Mouse (Mus musculus) urinary bladder, adult 2 months (tissue): ENCODE results near the gene 1700029I15Rik. TPM values are rescaled to one million over a fixed set of nuclear protein-coding genes. Genes with fewer than 3 reads are reported as not detected.

Experiments
- DNase-seq: peaks from one replicate; pipeline ENCODE4 v3.0.0; 2022; ENCODE audit warnings: low spot score
- polyA plus RNA-seq: library from polyadenylated mRNA; depleted of rRNA; stranded (reverse); fragments of >200 nt; gene quantifications from 2 replicates; pipeline ENCODE4 v1.2.3, GENCODE M21; 2012

Gene 1700029I15Rik
- polyA plus RNA-seq, 1 experiment, result 2.3 TPM

DNA sequence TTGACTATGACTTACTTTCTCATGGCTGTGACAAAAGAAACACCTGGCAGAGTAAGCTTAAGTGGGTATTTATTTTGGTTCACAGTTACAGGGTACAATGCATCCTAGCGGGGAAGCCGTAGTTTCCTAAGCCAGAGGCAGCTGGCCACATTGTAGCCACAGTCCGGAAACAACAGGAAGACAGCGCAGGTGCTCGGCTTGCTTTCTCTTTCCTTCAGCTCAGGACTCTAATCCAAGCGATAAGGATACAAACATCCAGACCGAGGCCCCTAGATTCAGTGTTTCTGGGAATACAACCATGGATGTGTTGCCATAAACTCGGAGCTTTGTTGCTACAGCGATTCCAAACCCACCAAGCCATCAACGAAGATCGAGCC lies 8.9 kb upstream of the 1700029I15Rik start:
- DNase-seq, result no peak

DNA sequence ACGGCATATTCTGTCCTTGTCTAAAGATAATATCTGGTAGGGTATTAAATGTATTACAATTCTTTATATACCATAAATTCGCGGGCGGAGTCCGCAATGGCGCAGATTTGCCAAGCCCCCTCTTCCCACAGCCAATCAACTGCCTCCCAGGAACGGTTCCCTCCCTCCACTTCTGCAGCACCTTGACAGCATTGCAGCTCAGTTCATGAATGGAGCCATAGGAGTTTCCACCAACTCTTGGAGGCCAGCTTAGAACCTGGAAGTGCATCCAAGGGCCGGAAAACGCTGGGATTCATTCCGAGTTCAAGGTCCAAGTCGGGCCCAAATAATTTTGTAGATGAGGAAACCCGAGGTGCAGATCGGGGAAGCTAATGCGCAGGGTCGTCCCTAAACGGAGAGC lies 7.8 kb upstream of the 1700029I15Rik start, which contains the start of the genes Pex16 and Large2:
Gene Pex16 (plus strand): TSS at position 163 of the 400 bp plus-strand sequence.
Gene Large2 (minus strand): TSS at position 356 of the 400 bp plus-strand sequence.
- no peak for DNase-seq

DNA sequence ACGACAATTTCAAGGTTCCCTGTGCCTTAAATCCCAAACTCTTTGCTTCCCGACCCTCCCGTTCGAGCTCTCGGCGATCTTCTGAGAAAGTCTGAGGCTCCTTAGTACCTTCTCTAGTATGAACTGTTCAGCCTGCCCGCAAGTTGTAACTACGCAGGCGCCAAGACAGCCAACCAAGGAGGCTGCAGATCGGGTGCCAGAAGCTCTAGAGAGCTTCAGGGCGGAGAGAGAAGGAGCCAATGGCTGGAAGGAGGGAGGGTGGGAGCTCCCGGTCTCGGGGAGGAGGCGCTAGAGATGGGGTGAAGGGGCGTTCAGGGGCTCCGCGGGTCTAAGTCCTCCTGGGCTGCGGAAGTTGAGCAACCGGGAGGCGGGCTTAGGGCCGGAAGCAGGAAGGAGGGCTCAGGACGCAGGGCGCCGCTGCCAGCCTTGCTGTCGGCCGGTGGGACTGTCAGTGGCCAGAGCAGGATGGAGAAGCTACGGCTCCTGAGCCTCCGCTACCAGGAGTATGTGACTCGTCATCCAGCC lies 7.2 kb upstream of the 1700029I15Rik start:
- DNase-seq, result peak; percentile 87

DNA sequence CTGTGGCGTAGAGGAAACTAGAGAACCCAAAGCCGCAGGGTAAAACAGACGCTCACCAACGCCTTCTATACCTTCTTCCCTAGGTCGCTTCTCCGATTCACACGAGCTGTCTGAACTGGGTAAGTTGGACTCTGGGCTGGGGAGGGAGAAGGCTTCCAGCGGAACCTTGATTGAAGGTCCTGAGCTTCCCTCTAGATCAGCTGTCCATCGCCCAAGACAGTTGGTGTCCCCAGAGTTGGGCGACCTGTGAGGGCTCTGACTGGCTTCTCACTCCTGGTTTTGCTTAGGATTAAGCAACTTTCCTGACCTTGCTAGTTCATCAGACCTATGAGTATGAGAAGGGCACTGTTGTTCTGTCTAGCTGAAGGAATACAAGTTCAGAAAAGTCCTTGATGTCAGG lies 6.5 kb upstream of the 1700029I15Rik start:
- no peak for DNase-seq

DNA sequence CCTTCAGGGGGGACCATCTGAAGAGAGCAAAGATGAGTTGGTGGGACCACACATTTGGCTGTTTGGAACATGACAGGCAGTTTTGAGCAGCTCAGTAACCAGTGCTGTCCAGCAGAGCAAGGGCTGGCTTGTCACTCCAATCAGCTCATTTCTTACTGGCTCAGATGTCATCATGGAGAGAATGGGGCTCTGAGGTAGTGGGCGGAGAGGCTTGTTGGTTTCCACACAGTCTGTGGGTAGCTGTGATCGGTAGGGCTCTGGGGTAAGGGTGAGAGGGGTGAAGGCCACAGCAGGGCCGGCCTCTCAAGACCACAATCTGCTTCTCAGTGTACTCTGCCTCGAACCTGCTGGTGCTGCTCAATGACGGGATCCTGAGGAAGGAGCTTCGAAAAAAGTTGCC lies 6.0 kb upstream of the 1700029I15Rik start:
- no peak for DNase-seq

DNA sequence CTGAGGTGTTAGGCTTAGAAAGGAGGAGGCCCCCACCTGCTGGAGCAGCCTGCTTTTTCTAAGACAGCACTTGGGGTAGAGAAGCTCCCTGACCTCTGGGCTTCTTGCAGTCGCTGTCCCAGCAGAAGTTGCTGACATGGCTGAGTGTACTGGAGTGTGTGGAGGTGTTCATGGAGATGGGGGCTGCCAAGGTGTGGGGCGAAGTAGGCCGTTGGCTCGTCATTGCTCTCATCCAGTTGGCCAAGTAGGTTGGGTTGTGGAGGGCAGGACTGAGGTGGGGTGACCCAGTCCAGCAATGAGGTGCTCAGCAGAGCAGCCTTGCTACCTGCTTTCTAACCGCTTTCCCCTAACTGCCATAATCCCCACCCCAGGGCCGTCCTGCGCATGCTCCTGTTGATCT lies 5.0 kb upstream of the 1700029I15Rik start:
- DNase-seq, result no peak

DNA sequence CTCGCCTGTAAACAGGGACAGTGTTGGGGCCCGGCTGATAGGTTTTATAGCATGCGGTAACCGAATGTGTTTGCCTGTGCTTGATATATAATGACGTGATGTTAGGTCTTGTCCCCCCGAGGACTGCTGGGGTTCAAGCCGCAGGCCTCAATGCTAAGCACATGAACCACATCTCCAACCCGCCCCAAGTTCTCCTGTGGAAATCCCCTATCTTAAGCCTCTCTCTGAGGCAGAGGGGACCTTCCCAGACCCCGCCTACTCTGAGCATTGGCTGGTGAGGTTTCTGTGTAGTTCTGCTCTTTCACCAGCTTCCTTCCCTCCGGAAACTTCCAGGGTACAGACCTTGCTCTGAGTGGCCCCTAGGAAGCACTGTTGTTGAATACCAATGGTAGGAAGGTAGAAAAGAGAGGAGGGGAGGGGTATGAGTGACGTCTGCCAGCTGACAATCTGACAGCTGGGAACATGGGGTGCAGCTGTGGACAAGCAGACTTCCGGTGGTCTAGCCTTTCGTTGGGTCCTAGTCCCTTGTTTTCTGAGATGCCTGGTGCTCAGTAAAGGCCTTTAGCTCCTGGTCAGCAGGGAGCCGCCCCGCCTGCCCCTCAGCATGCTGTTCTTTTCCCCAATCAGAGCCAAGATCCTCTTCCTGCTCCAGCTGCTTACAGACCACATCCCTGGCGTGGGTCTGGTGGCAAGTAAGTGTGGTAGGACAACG lies 2.4 kb upstream of the 1700029I15Rik start:
- no peak for DNase-seq

DNA sequence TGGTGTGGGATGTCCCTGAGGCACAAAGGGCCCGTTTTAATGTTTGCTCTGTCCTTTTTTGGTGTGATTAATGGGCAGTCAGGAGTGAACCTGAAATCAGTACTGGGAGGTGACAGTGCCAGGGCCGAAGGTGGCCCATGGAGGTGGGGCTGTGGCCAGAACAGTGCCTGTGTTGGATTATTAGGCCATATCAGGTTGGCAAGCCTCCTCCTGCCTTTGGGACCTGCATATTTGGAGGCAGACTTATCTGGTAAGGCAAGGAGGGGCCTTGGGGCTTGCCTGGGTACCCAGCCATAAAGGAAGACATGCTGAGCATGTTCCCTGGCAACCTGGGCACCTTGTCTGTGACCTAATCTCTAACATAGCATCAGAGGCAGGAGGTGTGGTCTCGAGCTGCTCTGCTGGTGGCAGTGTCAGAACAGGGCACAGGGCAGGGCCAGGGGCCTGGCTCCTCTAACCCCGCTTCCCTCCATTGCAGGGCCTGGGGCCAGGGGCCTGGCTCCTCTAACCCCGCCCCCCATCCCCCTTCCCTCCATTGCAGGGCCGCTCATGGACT lies 1.8 kb upstream of the 1700029I15Rik start:
- DNase-seq, result no peak

DNA sequence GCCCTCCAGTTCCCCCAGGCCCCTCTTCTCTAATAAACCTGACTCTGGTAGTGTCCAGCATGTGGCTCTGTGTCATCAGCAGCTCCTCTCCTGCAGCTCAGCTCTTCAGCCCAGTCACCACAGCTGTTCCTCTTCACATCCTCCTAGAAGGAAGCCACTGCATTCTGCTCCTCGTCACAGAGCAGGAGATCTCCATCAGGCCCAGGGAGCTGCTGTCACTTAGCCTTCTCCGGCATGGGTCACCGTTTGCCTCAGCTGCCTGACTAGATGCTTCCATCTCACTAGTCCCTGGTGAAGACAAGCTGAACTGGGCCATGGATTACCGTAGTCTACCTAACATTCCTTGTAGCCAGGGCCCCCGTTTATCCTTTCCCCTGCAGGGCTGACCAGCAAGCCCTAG lies 1.2 kb upstream of the 1700029I15Rik start:
- no peak for DNase-seq

DNA sequence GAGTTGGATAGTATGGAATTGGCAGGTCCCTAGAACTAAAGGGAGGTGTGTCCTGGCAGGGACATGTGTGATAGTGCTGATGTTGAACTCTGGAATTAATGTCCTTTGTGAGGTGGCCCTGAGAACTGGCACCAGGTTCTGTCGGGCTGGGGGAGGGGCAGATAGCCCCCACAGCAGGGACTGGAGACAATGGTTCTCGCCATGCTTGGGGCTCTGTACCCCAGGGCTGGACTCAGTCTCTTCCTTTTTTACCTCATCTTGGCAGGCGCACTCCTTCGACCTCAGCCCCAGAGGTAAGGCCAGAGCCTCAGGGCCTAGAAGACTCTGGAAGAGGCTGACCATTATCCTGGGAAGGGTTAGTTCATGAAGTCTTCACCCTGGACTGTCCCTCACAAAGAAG lies 421 bp downstream of the 1700029I15Rik start:
- no peak for DNase-seq

DNA sequence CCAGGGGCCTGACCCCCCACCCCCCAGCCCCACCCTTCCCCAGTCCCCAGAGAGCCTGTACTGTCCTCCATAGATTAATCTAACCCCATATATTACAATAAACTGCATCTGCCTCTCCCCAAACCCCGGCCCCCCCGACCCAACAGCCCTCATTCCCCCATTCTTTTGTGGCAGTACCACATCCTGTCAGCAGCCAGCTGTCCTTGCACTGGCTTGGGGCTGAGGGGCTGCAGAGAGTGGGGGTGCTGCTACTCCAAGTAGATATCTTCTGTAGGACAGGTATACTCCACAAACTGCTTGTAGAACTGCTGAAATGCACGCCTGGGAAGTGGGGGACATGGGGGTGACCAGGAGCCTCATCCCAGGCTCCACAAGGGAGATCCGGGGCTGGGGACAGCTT lies 1.8 kb downstream of the 1700029I15Rik start:
- DNase-seq, result no peak

DNA sequence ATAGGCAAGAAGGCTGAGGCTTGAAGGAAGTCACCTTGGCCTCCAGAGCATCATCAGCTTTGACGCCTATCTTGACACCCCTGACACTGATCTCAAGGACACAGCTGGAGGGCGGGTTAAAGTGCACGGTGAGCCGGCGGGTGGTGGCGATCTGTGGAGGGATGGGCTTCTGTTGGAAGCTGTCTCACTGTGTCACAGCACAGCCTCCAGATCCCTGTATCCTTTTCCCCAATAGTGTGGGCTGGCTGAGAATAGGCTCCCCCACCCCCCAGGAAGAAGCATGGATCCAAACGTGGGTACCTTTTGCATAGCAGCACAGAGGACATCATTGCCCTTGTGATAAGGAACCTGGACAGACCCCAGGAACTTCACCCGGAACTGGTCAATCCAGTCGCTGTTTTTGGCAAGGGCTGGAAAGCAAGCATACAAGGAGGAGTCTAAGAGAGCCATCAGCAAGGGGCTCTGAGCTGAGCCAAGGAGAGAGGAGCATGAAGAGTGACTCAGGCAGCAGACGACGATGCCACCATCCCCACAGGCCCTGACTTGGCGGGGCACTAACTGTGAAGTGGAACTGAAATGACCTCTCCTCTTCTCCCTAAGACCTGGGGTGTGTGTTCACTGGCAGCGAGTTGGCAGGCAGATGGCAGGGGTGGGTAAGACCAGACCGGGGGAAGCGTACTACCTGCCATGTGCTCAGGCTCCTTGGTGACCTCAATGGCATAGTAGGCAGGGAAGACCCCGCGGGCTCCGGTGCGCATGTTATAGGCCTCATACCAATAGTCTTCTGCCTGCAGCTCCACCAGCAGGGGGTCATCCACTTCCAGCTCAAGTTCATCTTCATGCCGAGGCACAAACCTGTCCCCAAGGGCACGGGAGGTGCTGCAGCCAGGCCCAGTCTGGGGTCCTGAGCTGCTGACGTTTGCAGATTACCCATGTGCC lies 3.0 kb downstream of the 1700029I15Rik start:
- no peak for DNase-seq

DNA sequence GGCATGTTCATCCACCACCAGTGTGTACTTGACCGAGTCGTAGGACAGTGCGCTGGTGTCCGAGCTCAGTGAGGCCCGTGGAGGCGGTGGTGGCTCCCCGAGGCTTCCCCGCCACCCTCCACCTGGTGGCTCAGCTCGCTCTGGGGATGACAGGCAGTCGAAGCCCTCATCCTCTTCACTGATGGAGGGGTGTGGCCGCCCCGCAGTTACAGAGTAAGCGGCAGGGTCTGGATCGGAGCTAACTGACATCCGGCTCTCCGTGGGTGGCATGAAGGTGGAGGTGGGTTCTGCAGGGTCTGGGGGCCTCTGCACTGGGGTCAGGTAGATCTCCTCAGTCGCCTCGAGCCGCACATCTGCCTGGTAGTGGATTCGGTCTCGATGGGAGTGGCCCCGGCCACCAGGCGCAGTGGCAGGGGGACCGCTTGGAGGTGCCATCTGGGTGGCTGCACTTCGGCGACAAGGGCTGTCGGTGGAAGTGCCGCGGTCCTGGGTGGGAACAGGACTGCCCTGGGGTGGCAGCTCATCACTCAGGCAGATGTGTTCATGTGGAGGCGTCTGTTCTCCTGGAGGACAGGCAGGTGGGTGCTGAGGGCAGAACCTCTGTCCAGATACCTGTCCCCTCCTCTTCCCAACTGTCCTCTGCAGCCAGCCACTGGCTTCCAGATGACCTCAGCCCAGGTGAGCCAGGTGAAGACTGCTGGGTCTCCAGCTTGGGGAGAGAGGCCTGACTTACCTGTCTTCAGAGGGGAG lies 4.7 kb downstream of the 1700029I15Rik start:
- no peak for DNase-seq

DNA sequence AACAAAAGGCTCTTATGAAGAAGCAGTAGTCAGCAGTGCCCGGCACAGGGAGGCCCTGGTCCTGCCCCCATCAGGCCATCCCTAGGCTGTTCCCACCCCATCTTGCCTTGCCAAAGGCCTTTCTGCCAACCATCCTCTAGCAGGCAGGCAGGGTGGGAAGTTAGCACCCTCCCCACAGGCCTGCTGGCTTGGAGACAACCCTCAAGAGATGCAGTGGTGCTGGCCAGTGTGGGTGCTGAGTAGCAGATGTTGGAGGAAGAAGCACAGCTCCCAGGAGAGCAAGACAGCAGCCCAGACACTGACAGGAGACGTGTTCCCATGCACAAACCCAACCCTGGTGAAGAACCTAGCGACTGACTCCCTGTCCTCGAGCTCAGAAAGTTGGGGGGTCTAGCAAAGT lies 5.3 kb downstream of the 1700029I15Rik start:
- DNase-seq, result no peak

DNA sequence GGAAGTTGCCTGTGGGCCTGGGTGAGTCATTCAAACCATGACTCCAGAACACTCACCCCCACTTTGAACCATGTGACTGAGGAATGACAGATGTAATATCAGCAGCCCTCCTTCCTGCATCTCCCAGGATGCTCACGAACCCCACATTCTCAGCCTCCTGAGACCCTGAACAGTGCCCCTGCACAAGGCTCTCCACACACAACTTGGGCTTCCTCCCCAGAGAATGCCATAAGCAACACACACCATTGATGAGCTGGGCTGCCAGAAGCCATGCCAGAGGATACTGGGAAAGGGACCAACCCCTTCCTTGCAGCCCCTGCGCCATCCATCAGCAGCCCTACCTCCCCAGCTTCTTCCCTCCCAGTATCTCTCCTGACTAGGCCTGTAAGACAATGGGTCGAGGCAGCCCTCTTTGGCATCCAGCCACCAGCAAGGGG lies 5.8 kb downstream of the 1700029I15Rik start:
- no peak for DNase-seq

DNA sequence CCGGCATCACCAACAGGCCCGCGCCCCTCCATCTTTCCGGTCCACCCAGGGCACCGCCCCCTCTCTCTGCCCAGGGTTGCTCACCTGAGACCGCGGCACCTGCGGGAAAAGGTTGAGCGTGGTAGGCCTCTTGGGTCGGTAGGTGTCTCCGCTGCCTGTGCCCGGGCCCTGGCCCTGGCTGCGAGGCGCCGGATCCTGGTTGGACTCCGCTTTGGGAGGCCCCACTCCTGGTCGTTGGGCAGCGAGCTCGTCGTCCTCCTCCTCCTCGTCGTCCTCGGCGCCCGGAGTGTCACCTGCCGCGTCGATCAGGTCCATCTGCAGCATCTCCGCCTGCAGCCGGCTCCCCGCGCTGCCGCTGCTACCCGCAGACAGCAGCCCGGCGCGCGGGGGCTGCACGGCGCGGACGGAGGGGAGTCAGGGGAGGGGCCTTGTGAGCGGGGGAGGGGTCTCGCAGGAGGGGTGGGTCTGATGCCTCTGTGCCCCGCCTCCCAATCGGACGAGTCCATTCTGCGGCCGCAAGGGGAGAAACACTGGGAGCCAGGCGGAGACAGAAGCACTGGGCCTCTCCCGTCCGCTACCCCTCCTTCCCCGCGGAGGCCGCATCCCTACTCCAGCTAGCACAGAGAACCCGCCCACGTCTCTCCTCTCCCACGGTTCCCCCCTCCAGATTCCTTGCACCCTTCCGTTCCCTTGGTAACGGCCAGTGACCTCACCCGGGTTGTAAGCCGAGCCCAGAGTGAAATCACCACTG lies 6.7 kb downstream of the 1700029I15Rik start:
- DNase-seq, result peak; percentile 62

DNA sequence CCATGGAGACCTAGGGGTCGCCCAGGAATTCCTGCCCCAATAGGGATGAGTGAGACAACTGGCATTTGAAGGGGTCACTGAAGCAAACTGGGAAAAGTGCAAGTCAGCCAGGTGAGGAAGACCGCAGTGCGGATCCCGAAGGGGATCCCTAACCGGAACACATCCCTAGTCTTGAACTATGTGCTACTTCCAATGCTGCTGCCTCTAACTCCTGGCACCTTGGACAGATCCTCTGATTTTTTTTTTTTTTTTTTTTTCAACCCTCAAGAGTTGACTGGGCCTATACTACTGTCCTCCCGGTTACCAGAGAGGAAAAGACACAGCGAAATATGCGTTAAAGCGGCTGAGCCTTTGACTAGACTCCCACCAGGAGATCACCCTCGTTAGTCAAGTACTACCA lies 7.3 kb downstream of the 1700029I15Rik start:
- DNase-seq, result no peak

DNA sequence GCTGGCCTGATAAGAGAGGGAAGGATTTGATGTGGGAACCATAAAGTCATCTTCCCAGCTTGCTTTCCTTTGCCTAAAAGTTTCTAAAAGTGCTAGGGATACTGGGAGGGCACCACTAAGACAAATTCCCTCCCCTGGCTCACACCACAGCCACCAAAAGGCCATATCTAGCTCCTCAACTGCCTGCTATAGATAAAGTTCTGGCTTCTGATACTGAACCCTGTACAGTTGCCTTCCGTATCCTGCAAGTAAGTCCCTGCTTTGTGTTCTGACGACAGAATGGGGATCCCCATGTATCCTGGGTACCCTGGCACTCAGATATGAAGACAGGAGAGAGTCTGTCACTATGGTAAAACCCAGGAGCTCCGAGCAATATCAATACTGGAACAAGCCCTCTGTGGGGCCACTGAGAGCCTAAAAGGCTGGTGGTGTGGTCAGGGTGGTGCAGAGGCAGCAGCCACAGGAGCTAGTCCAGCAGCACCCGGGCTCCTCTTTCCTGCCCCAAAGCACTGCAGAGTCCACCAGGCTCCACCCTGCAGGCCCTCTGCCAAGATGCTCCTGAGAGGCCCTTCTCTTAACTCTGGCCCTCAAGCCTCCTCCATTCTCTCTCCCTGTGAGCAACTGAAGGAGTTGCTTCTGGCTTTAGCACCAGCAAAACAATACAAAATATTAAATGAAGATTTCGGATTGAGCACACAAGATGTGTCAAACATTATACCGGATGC lies 8.0 kb downstream of the 1700029I15Rik start:
- no peak for DNase-seq

DNA sequence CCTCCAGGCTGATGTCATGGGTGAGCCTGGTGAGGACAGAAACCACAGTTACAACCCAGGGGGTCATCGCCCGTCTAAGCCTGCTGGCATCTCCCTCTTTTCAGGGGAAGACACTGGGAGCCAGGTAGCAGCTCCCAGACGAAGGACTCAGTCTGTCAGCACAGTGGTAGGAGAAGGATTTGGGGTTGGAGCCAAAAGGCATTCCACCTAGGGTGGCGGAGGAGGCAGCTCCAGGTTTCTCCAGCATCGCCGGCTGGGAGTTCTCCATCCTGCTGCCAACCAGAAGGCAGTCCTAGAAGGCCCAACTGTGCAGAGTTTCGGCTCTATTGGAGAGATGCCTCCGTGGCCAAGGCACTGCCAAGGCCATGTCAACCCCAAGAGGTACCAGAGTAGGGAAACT lies 8.8 kb downstream of the 1700029I15Rik start:
- no peak for DNase-seq

DNA sequence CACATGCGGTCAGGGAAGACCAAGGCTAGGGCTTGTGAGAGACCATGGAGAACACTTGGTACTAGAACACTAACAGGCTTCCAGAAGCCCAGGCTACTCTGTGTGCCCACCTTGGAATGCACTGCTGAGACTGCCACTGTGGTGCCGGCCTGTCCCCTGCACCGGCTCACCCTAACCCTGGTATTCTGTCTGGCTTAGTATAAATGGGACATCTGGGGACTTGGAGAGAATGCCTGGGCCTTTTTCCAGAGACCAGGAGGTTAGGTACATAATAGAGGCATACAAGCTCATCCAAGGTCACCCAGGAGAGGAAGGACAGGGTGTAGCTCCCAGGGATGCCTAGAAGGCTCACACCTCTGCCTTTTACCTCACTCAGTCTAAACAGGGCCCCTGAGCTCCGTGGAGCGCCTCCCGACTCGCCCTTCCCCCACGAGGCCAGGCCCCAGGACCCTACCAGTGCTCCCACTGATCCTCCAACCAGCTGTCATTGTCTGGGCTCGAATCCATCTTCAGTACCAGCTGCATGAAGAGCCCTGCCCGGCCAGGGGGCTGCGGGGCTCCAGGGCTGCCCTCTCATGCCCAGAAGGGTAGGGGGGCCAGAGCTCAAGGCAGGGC lies 9.5 kb downstream of the 1700029I15Rik start:
- DNase-seq, result no peak
